Mouse (Mus musculus) intestine, embryonic 14.5 days (tissue): Measurements from ENCODE around the gene Cd19. TPM values are rescaled to one million over a fixed set of nuclear protein-coding genes. Genes with fewer than 3 reads are reported as not detected.

Experiments
- ATAC-seq: fragments of 200-750 bp; cut with Nextera tagmentation; replicated peaks from 2 replicates; pipeline ENCODE4 v1.8.0; 2017; ENCODE audit warnings: low read depth, moderate number of reproducible peaks, moderate TSS enrichment, moderate library complexity; ENCODE audit not compliant: low FRiP score, low TSS enrichment
- DNase-seq: peaks from one replicate; pipeline ENCODE4 v3.0.0-alpha.2; 2018; ENCODE audit warnings: low spot score
- H3K27ac ChIP-seq: fragments of 300-500 bp; sonication (generic); 2 replicates; pipeline ENCODE4 v1.5.1; 2014; ENCODE audit warnings: low read depth, mild to moderate bottlenecking, control low read depth
- H3K27me3 ChIP-seq: fragments of 300-500 bp; sonication (generic); replicated peaks from 2 replicates; pipeline ENCODE4 v1.6.1; 2014; ENCODE audit warnings: low read length, control low read depth; ENCODE audit not compliant: control insufficient read depth, insufficient read depth
- H3K36me3 ChIP-seq: fragments of 300-500 bp; sonication (generic); 2 replicates; pipeline ENCODE4 v1.6.1; 2014; ENCODE audit warnings: low read length, control low read depth; ENCODE audit not compliant: control insufficient read depth, insufficient read depth
- H3K4me1 ChIP-seq: fragments of 300-500 bp; sonication (generic); replicated peaks from 2 replicates; pipeline ENCODE4 v1.6.1; 2014; ENCODE audit warnings: low read length, control low read depth, mixed read lengths; ENCODE audit not compliant: control insufficient read depth, insufficient read depth
- H3K4me2 ChIP-seq: fragments of 300-500 bp; sonication (generic); 2 replicates; pipeline ENCODE4 v1.6.1; 2014; ENCODE audit warnings: low read length
- H3K4me3 ChIP-seq: fragments of 300-500 bp; sonication (generic); 2 replicates; pipeline ENCODE4 v1.5.1; 2014; ENCODE audit warnings: low read depth, low read length, control low read depth, mixed read lengths
- H3K9ac ChIP-seq: fragments of 300-500 bp; sonication (generic); 2 replicates; pipeline ENCODE4 v1.6.1; 2014; ENCODE audit warnings: mild to moderate bottlenecking, low read length
- H3K9me3 ChIP-seq: fragments of 300-500 bp; sonication (generic); 2 replicates; pipeline ENCODE4 v1.6.1; 2016; ENCODE audit warnings: low read length, control low read depth; ENCODE audit not compliant: control insufficient read depth
- WGBS: fragments of 180-500 bp; shearing (Covaris S2); extraction: QIAGEN DNeasy Blood & Tissue Kit; methylation state at CpG from one replicate; pipeline ENCODE4 v1.1.7; 2014; 5-methylcytosine and 5-hydroxymethylcytosine counted together
- polyA plus RNA-seq: library from polyadenylated mRNA; unstranded; fragments of >200 nt; fragmentation: Nextera tagmentation; extraction: Ambion mirVana; gene quantifications from 2 replicates; pipeline ENCODE4 v1.2.1, GENCODE M21; 2014

Cd19 gene
- polyA plus RNA-seq, 1 experiment from 2014 or later = not detected

- Histone ChIP-seq H3K4me3 (no peak overlapping the region), H3K27ac (no peak overlapping the region), H3K4me1 (no peaks in the 10 kb centered on the region), H3K9ac (no peak overlapping the region), H3K9me3 (no peaks in the 10 kb centered on the region), H3K36me3 (no peaks in the 10 kb centered on the region), H3K27me3 (no peaks in the 10 kb centered on the region), H3K4me2 (no peak overlapping the region)
- WGBS = 90% methylated on average over 17 of the region's 17 CpGs
- ATAC-seq (no peak), DNase-seq (no peak)
Measured at GRCm38 (mm10) chr7:126456382-126457266, 41.9 kb upstream of the Cd19 start.

- no peaks in the 10 kb centered on the region for H3K4me1 ChIP-seq
- ATAC-seq = no peak
- DNase-seq = no peak
- no peaks in the 10 kb centered on the region for H3K9me3 ChIP-seq
- H3K36me3 ChIP-seq = no peaks in the 10 kb centered on the region
- 78% methylated on average over 2 of the region's 2 CpGs for WGBS
- no peak overlapping the region for H3K27ac ChIP-seq
- H3K9ac ChIP-seq = no peak overlapping the region
- no peak overlapping the region for H3K4me3 ChIP-seq
- H3K27me3 ChIP-seq = no peaks in the 10 kb centered on the region
- no peak overlapping the region for H3K4me2 ChIP-seq
Measured at GRCm38 (mm10) chr7:126455242-126455641, 40.6 kb upstream of the Cd19 start.

GRCm38 (mm10) chr7:126453861-126454260 is 39.2 kb upstream of the Cd19 start:
- Histone ChIP-seq H3K9ac (no peak overlapping the region), H3K9me3 (no peaks in the 10 kb centered on the region), H3K4me3 (no peak overlapping the region), H3K27ac (no peak overlapping the region), H3K4me1 (no peaks in the 10 kb centered on the region), H3K4me2 (no peak overlapping the region), H3K27me3 (no peaks in the 10 kb centered on the region), H3K36me3 (no peaks in the 10 kb centered on the region)
- DNase-seq = no peak
- no peak for ATAC-seq
- 44% methylated on average over 7 of the region's 7 CpGs for WGBS

- Histone ChIP-seq H3K9me3 (no peaks in the 10 kb centered on the region), H3K27me3 (no peaks in the 10 kb centered on the region), H3K4me3 (no peak overlapping the region), H3K4me2 (no peak overlapping the region), H3K27ac (no peak overlapping the region), H3K9ac (no peak overlapping the region), H3K36me3 (peaks cover 8% of the 10 kb centered on the region; the same call in 1 of the 2 replicates), H3K4me1 (no peaks in the 10 kb centered on the region)
- WGBS = 94% methylated on average over 3 of the region's 3 CpGs
- DNase-seq (no peak), ATAC-seq (no peak)
Measured at GRCm38 (mm10) chr7:126452244-126452643, 37.6 kb upstream of the Cd19 start.

- no peak overlapping the region for H3K4me3 ChIP-seq
- no peaks in the 10 kb centered on the region for H3K27me3 ChIP-seq
- no peak overlapping the region for H3K27ac ChIP-seq
- no peak overlapping the region for H3K9ac ChIP-seq
- ATAC-seq (no peak), DNase-seq (no peak)
- 89% methylated on average over 6 of the region's 6 CpGs for WGBS
- peaks cover 16% of the 10 kb centered on the region for H3K36me3 ChIP-seq
- no peak overlapping the region for H3K4me2 ChIP-seq
- no peaks in the 10 kb centered on the region for H3K9me3 ChIP-seq
- H3K4me1 ChIP-seq = no peaks in the 10 kb centered on the region
Measured at GRCm38 (mm10) chr7:126450641-126451040, 36.0 kb upstream of the Cd19 start.

GRCm38 (mm10) chr7:126449991-126450390 is 35.3 kb upstream of the Cd19 start:
- H3K4me1 ChIP-seq = no peaks in the 10 kb centered on the region
- H3K27me3 ChIP-seq = no peaks in the 10 kb centered on the region
- no peak overlapping the region for H3K9ac ChIP-seq
- DNase-seq (no peak), ATAC-seq (no peak)
- H3K36me3 ChIP-seq = peaks cover 23% of the 10 kb centered on the region
- no peak overlapping the region for H3K27ac ChIP-seq
- no peak overlapping the region for H3K4me2 ChIP-seq
- 92% methylated on average over 18 of the region's 18 CpGs for WGBS
- no peak overlapping the region for H3K4me3 ChIP-seq
- H3K9me3 ChIP-seq = no peaks in the 10 kb centered on the region

- WGBS = 92% methylated on average over 19 of the region's 19 CpGs
- Histone ChIP-seq H3K36me3 (peaks cover 34% of the 10 kb centered on the region), H3K9me3 (no peaks in the 10 kb centered on the region), H3K4me2 (no peak overlapping the region), H3K4me3 (no peak overlapping the region), H3K27me3 (no peaks in the 10 kb centered on the region), H3K4me1 (no peaks in the 10 kb centered on the region), H3K27ac (no peak overlapping the region), H3K9ac (no peak overlapping the region)
- ATAC-seq (no peak), DNase-seq (no peak)
Measured at GRCm38 (mm10) chr7:126448481-126448880, 33.8 kb upstream of the Cd19 start.

- DNase-seq = no peak
- H3K4me2 ChIP-seq = no peak overlapping the region
- no peak for ATAC-seq
- 89% methylated on average over 21 of the region's 21 CpGs for WGBS
- no peak overlapping the region for H3K9ac ChIP-seq
- no peaks in the 10 kb centered on the region for H3K4me1 ChIP-seq
- H3K27me3 ChIP-seq = no peaks in the 10 kb centered on the region
- no peak overlapping the region for H3K27ac ChIP-seq
- H3K9me3 ChIP-seq = no peaks in the 10 kb centered on the region
- no peak overlapping the region for H3K4me3 ChIP-seq
- peaks cover 40% of the 10 kb centered on the region for H3K36me3 ChIP-seq
Measured at GRCm38 (mm10) chr7:126446217-126446616, 31.5 kb upstream of the Cd19 start.
